In the genomic region with DNA sequence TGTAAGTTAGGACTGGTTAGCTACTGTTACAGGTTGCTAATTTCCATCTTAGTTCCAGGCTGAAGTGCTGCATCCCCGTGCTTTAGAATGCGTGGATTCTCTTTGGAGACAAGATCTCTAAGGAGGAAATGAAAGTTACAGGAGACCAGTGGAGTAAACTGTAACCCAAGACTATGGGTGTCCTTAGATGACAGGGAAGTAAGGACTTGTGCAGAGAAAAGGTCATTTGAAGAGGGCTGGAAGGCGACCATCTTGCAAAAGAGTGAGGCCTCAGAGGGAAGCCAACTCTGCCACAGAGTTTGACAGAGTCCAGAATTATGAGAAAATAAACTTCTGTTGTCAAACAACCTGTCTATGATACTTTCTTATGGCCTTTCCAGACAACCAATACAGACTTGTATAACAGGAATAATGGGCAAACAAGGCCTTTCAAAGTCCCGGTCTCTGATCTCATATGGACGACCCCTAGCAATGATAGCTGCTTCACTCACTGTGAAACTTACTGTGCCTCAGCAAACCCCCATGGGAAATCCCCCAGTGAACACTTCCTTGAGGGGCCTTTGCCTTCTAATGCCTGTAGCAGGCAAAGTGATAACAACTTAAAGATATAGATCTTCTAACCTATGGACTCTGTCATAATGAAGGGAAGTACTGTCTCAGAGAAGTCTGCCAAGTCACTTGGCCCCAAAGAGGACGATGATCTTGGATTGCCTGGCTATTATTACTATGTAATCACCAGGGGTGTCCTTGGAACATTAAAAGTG, we compare ENCODE assay signal across 16 mouse cellular contexts.
"Had no signal": no experiment of that assay in that cellular context is flagged by ENCODE, and none has a peak within 500 bp of the region (broad histone marks: within the 10 kb centered on the region; RNA-seq: fewer than 3 reads in every experiment).

No protein-coding gene starts in this region.

- H3K4me1 ChIP-seq: limb, embryonic 12.5 days; liver, embryonic 13.5 days; lung, embryonic 15.5 days; midbrain, embryonic 10.5 days; neural tube, embryonic 13.5 days had no signal

- DNase-seq: kidney, adult 18-20 months; kidney, postnatal 10 days; kidney, postnatal 4 days; liver; liver, embryonic 13.5 days; liver, postnatal 0 days; midbrain, embryonic 14.5 days; right cerebral cortex, adult 18-20 months; right cerebral cortex, postnatal 25 days; thymus, adult 2 months; thymus, postnatal 25 days had no signal

- H3K4me3 ChIP-seq: layer of hippocampus, adult 2 months; limb, embryonic 12.5 days; liver, embryonic 13.5 days; lung, embryonic 15.5 days; midbrain, embryonic 10.5 days; neural tube, embryonic 13.5 days had no signal

- H3K36me3 ChIP-seq: neural tube, embryonic 13.5 days had no signal

- H3K27ac ChIP-seq: layer of hippocampus, adult 2 months; limb, embryonic 12.5 days; liver, embryonic 13.5 days; lung, embryonic 15.5 days; midbrain, embryonic 10.5 days; neural tube, embryonic 13.5 days had no signal

- H3K4me2 ChIP-seq: limb, embryonic 12.5 days; liver, embryonic 13.5 days; lung, embryonic 15.5 days; neural tube, embryonic 13.5 days had no signal

- H3K9ac ChIP-seq: limb, embryonic 12.5 days; liver, embryonic 13.5 days; liver, postnatal 0 days; lung, embryonic 15.5 days; neural tube, embryonic 13.5 days had no signal

- ATAC-seq: liver, postnatal 0 days had no signal

- H3K27me3 ChIP-seq: limb, embryonic 12.5 days; liver, embryonic 13.5 days; lung, embryonic 15.5 days; neural tube, embryonic 13.5 days had no signal

- H3K9me3 ChIP-seq: limb, embryonic 12.5 days; liver, embryonic 13.5 days; lung, embryonic 15.5 days; midbrain, embryonic 10.5 days; neural tube, embryonic 13.5 days had no signal
